Mouse (Mus musculus) retina, postnatal 7 days (tissue): ENCODE measurements around the gene Mettl1.
A peak's percentile ranks its signal among the peaks of the same experiment; 100 is the strongest.

Experiments
- DNase-seq: peaks from one replicate; pipeline ENCODE4 v3.0.0-alpha.2; 2012; ENCODE audit warnings: low read depth, low spot score

Mettl1 gene

GRCm38 (mm10) chr10:127041274-127041766 is at the start of gene Mettl1, which contains the start of gene Eef1akmt3:
Mettl1 (plus strand) TSS chr10:127041414.
Eef1akmt3 (minus strand) TSS chr10:127041513.
- no peak for DNase-seq

DNA sequence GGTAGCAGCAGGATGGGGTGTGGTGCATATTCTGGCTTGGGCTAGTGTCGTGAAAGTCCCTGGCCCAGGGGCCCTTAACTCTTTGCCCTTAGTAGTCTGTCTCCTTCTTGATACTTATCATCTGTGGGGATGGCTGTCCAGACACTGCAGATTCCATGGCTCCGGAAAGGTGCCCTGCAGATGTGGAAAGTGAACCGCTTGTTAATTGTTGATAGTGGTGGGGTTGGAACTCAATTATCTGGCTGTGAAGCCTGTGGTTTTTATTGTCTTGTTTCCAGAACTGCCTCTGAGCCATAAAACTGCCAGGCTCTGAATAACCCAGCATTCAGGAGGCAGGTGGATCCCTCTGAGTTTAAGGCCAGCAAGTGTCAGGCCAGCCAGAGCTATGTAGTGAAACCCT is 49.5 kb upstream of the Mettl1 start:
- DNase-seq: no peak

- no peak for DNase-seq
Observed at GRCm38 (mm10) chr10:126993621-126994020, 47.6 kb upstream of the Mettl1 start.

- no peak for DNase-seq
Observed at GRCm38 (mm10) chr10:126997340-126998113, 43.7 kb upstream of the Mettl1 start.

DNA sequence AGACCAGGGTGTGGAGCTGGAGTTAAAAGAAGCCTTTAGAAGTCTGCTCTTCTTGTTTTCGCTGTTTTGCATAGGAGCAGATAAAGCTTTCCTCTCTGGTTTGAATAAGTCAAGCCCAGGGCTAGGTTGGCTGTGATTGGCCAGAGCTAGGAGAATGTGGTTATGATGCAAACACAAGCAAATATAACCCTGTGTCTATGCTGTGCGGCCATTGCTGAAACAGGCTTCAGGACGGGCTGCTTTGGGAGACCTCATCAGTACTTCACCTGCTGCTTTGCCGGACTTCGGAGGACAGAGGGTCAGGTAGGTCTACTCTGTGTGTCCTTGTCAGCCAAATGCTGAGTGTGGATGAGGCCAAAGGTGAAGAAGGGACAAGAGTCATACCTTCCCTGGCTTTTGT is 40.7 kb upstream of the Mettl1 start, which contains the start of gene Avil:
Gene Avil (plus strand): TSS at position 181 of the 400 bp plus-strand sequence.
- DNase-seq: no peak

GRCm38 (mm10) chr10:127001297-127001696 is 39.9 kb upstream of the Mettl1 start:
- DNase-seq: no peak

DNA sequence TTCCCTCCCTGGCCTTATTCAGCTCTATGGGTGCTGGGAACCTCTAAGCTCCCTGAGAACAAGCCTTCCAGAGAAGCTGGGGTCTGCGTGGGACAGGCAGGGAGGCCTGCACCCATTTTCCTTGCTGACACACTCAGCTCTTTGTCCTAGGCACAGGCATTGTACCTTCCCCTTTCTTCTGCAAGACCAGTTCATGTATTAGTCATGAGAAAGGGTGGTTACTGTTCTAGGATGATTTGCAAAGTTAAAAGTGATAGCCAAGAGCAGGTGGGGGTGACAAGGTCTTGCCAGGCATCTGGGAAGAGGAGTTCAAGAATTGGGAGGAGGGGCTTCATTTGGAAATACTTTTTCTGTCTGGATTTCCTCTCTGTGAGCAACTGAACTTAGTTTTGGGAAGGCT is 39.2 kb upstream of the Mettl1 start:
- DNase-seq: no peak

GRCm38 (mm10) chr10:127002765-127003164 is 38.4 kb upstream of the Mettl1 start:
- DNase-seq: no peak

DNA sequence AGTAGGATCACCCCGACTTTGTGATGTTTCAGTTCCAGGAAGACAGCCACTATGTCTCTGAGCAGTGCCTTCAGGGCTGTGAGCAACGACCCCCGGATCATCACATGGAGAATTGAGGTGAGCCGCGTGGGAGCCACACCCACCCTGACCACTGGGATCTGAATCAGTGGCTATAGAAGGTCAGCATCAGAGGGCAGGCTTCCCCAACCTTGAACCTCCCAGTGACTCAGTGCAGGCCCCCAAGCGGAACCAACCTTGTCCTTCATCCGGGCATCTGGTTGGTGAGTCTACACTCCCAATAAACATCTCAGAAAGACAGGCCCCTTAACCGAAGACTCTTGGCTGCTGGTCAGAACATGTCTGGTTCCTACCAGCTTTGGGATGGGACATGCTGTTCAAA is 37.9 kb upstream of the Mettl1 start:
- no peak for DNase-seq

DNA sequence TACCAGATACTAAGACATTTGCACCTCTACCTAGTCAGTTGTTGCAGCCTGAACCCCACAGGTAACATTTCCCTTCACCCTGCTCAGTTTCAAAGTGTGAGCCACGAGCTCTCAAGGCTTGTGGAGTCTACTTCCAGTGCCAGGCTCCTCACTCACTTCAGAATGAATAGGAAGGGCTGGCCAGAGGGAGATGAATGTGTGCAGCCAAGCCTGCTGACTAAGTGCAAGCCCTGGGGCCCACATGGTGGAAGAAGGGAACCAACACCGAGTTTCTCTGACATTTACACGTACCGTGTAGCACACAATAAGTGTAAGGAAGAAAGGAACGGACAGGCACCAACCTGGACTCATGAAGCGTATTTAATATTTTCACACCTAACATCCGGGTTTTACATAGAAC is 37.4 kb upstream of the Mettl1 start:
- DNase-seq: no peak

DNA sequence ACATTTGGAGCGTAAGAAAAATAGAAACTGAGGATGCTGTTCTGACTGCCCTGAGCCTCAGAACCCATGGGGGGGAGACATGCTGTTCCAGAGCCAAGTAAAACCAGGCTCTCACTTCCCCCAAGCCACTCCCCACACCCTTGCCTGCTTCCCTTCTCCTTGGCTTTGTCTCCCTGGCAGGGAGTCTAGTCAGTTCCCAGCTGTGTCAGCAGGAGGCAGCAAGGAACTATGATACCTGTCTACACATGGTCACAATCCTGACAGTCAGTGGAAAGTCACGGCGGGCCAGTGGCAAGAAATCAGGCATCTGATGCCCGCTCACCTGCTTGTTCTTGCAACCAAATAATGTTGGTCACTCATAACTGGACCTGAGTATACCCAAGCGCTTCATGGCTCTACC is 24.7 kb upstream of the Mettl1 start:
- no peak for DNase-seq

- DNase-seq: no peak
Observed at GRCm38 (mm10) chr10:127017071-127017470, 24.1 kb upstream of the Mettl1 start.

DNA sequence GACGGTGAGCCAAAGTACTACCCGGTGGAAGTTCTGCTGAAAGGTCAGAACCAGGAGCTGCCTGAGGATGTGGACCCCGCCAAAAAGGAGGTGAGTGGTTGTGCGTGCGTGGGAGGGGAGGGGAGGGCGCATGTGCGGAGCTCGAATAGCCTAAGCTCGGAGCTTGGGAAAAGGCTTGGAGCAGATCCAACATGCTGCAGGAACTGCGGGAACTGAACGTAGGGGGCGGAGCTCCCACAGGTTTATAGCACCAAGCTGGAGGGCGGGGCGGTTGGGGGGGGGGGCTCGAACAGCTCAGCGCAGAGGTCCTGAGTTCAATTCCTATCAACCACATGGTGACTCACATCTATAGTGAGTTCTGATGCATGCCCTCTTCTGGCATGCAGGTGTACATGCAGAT is 22.8 kb upstream of the Mettl1 start:
- DNase-seq: no peak

GRCm38 (mm10) chr10:127030336-127031296 is 10.6 kb upstream of the Mettl1 start, which contains the start of gene Tsfm:
Tsfm (minus strand) TSS chr10:127030840.
- peak; percentile 88 for DNase-seq

DNA sequence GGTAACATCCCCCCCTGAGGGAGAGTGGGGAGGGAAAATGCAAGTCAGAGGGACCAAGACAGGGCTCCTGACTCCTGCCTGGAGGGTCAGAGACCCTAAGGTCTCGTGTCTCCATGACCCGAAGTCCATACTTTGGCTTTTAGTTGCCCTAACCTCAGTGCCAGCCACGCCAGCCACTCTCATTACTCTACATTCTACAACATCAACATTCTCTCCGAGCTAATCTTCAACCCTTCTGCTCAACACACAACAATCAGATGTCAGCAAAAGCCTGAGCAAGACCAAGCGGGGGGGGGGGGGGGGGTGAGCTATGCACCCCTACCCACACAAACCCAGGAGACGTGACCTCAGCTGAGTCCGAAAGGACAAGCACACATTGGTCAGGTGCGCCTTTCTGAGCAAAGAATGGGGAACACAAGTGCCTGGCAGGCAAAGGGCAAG is 7.9 kb upstream of the Mettl1 start:
- no peak for DNase-seq

DNA sequence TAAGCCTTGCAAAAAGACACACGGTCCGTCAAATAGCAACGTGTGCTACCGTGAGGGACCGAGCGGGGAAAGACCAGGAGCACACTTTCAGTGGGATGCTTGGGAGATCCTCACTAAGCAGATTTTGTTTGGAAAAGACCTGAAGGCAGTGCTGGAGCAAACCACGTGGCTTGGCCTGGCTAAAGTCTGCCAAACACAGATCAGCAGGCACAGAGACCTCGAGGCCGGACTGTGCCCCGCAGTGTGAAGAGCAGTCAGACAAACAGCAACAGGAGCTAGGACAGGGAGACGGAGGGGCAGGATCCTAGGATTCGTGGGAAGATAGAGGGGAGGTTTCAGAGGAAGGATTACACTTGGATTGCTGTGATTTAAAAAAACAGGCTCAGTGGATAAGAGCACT is 4.9 kb upstream of the Mettl1 start:
- DNase-seq: no peak

- no peak for DNase-seq
Observed at GRCm38 (mm10) chr10:127037641-127038040, 3.6 kb upstream of the Mettl1 start.

- no peak for DNase-seq
Observed at GRCm38 (mm10) chr10:127040569-127041214, 522 bp upstream of the Mettl1 start.

DNA sequence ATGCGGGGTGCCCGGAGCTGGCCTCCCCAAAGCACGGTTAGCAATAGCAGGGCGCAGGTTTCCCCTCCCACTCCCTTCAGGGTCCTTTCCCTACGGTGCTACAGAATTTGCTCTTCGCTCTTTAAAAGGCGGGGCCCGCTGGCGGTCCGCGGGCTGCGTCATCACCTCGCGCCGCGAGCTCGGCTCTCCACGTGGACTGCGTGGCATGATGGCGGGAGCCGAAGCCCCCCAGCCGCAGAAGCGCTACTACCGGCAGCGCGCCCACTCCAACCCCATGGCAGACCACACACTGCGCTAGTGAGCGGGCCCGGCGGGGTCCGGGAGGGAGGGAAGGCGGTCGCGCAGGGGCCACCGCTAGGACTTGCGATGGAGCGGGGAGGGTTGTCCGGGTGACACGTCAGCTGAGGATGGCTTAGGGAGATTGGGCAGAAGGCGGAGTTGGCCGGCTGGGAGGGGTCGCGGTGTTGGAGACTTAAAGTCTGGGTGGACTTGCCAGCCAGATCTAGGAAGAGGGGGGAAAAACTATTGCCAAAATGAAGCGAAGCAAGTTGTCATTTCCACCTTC is 642 bp downstream of the Mettl1 start:
- DNase-seq: peak; percentile 84

DNA sequence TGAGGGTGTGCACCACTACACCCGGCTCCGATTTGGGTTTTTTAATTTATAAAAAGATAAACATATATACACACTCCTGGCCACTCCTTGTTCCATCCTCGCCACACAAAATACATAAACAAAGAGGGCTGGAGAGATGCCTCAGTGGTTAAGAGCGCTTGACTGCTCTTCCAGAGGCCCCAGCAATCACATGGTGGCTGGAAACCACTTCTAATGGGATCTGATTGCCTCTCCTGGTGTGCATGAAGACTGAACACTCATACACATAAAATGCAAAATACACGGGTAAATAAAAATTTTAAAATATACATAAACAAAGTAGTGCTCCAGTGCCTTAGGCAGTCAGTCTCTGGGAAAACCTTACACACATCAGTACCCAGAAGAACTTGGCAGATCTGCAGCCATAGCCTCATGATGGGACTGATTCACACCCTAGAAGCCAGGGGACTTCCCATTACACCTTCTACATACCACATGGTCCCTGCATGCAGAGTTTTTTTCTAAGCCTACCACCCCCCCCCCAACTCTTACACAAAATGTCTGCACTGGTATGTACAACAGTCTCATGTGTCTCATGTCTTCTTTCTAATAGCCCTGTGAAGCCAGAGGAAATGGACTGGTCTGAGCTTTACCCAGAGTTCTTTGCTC is 1.4 kb downstream of the Mettl1 start:
- DNase-seq: no peak

- no peak for DNase-seq
Observed at GRCm38 (mm10) chr10:127043187-127043586, 2.0 kb downstream of the Mettl1 start.
